Mouse (Mus musculus) heart, adult 2 months (tissue): ENCODE results near the gene Mpp5.

ENCODE experiments used
- CTCF ChIP-seq: fragments of 200-600 bp; IDR thresholded peaks from 2 replicates; pipeline ENCODE4 v1.8.1; 2022; ENCODE audit warnings: antibody characterized with exemption, mild to moderate bottlenecking, moderate library complexity
- EP300 ChIP-seq: fragments of 200-500 bp; IDR thresholded peaks from 2 replicates; pipeline ENCODE4 v1.6.1; 2011; ENCODE audit warnings: low read depth, low read length, control low read depth; ENCODE audit not compliant: insufficient read depth
- POLR2A ChIP-seq: fragments of 200-500 bp; IDR thresholded peaks from 2 replicates; pipeline ENCODE4 v1.6.1; 2011; ENCODE audit warnings: mild to moderate bottlenecking, low read depth, low read length, control low read depth; ENCODE audit not compliant: insufficient read depth

GRCm38 (mm10) chr12:78748113-78748512, 594 bp upstream of the Mpp5 start:
- no peak for TF ChIP-seq CTCF
- no peak for TF ChIP-seq POLR2A
- TF ChIP-seq EP300, result no peak
